Mouse (Mus musculus): ENCODE measurements around the gene Pdzrn3. TPM values are rescaled to one million over a fixed set of nuclear protein-coding genes. Genes with fewer than 3 reads are reported as not detected.

Pdzrn3 gene
- polyA plus RNA-seq, 1 experiment from 2014 or later: not detected

- H3K27ac ChIP-seq: no peak overlapping the region
- no peaks in the 10 kb centered on the region for H3K36me3 ChIP-seq (ENCODE audit: inconsistent target)
- no peak overlapping the region for H3K4me3 ChIP-seq (ENCODE audit: inconsistent target)
- WGBS (ENCODE audit: missing documents): 83% methylated on average over 13 of the region's 13 CpGs
- H3K79me2 ChIP-seq (ENCODE audit: inconsistent target): no peaks in the 10 kb centered on the region
Observed at GRCm38 (mm10) chr6:101278286-101278932, 99.3 kb downstream of the Pdzrn3 start.

- Histone ChIP-seq H3K36me3 (ENCODE audit: inconsistent target) (no peaks in the 10 kb centered on the region), H3K4me3 (ENCODE audit: inconsistent target) (no peak overlapping the region), H3K79me2 (ENCODE audit: inconsistent target) (no peaks in the 10 kb centered on the region), H3K27ac (no peak overlapping the region)
- WGBS (ENCODE audit: missing documents): 88% methylated on average over 8 of the region's 8 CpGs
Observed at GRCm38 (mm10) chr6:101276261-101276660, 101.4 kb downstream of the Pdzrn3 start.

GRCm38 (mm10) chr6:101275806-101276205, 101.9 kb downstream of the Pdzrn3 start:
- Histone ChIP-seq H3K27ac (no peak overlapping the region), H3K79me2 (ENCODE audit: inconsistent target) (no peaks in the 10 kb centered on the region), H3K36me3 (ENCODE audit: inconsistent target) (no peaks in the 10 kb centered on the region), H3K4me3 (ENCODE audit: inconsistent target) (no peak overlapping the region)
- 88% methylated on average over 3 of the region's 3 CpGs for WGBS (ENCODE audit: missing documents)

GRCm38 (mm10) chr6:101274846-101275245, 102.9 kb downstream of the Pdzrn3 start:
- Histone ChIP-seq H3K79me2 (ENCODE audit: inconsistent target) (no peaks in the 10 kb centered on the region), H3K36me3 (ENCODE audit: inconsistent target) (no peaks in the 10 kb centered on the region), H3K4me3 (ENCODE audit: inconsistent target) (no peak overlapping the region), H3K27ac (no peak overlapping the region)
- 92% methylated on average over 2 of the region's 2 CpGs for WGBS (ENCODE audit: missing documents)

DNA sequence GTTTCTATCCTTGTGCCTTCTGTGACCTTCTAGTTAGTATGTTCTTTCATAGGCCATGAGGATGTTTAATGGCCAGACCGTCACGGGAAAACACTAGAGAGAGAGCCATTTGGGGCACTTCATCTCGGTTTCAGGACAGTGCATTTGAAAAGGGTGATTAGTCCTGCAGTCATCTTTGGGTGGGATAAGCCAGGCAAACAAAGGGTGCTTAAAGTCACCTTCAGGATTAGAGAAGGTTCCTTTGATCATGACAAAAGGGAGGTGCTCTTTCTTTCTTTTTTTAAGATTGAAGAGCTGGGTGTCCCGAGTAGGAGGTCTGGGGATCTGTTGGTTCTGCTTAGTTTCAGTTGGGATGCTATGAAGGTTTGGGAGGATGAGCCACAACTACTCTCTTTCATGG, 105.4 kb downstream of the Pdzrn3 start:
- H3K4me3 ChIP-seq (ENCODE audit: inconsistent target): no peak overlapping the region
- 96% methylated on average over 4 of the region's 4 CpGs for WGBS (ENCODE audit: missing documents)
- no peaks in the 10 kb centered on the region for H3K36me3 ChIP-seq (ENCODE audit: inconsistent target)
- H3K79me2 ChIP-seq (ENCODE audit: inconsistent target): no peaks in the 10 kb centered on the region
- no peak overlapping the region for H3K27ac ChIP-seq

- Histone ChIP-seq H3K36me3 (ENCODE audit: inconsistent target) (no peaks in the 10 kb centered on the region), H3K4me3 (ENCODE audit: inconsistent target) (no peak overlapping the region), H3K79me2 (ENCODE audit: inconsistent target) (no peaks in the 10 kb centered on the region), H3K27ac (no peak overlapping the region)
- 97% methylated on average over 15 of the region's 15 CpGs for WGBS (ENCODE audit: missing documents)
Observed at GRCm38 (mm10) chr6:101271378-101272135, 106.1 kb downstream of the Pdzrn3 start.

- H3K36me3 ChIP-seq (ENCODE audit: inconsistent target): no peaks in the 10 kb centered on the region
- 64% methylated on average over 7 of the region's 7 CpGs for WGBS (ENCODE audit: missing documents)
- H3K79me2 ChIP-seq (ENCODE audit: inconsistent target): no peaks in the 10 kb centered on the region
- H3K27ac ChIP-seq: no peak overlapping the region
- H3K4me3 ChIP-seq (ENCODE audit: inconsistent target): no peak overlapping the region
Observed at GRCm38 (mm10) chr6:101270095-101270826, 107.4 kb downstream of the Pdzrn3 start.

DNA sequence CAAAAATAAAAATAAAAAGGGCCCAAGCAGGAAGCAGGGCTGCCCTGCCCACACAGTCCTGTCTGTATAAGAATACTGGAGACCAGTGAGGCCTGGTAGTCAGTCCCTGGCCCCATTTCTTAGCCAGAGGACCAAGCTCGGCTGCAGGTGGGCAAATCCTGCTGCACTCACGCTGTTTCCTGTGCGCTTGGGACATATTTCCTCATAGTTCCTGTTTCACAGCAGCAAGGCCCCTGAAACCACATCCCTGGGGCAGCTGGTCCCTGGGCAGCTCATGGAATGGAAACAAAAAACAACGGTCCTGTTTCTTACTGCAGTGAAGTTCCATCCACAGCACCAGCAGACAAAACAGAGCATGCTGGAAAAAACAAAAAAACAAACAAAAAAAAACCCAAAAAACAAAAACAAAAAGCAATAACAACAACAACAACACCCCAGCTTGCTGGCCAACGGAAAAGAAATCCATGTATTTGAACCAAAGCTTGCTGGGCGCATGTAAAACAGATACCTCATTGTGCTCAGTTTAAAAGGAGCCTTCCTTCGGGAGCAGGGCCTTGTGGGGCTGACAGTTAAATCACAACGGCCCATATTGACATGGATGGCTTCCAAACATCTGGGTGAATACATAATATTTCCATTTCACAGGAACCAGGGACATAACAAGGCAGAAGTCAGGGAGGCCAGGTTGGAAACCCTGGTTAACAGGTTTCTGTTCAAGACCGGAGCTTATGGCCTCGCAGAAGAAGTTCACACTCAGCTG, 108.2 kb downstream of the Pdzrn3 start:
- Histone ChIP-seq H3K4me3 (ENCODE audit: inconsistent target) (no peak overlapping the region), H3K79me2 (ENCODE audit: inconsistent target) (no peaks in the 10 kb centered on the region), H3K36me3 (ENCODE audit: inconsistent target) (no peaks in the 10 kb centered on the region), H3K27ac (no peak overlapping the region)
- 31% methylated on average over 10 of the region's 10 CpGs for WGBS (ENCODE audit: missing documents)

- H3K79me2 ChIP-seq (ENCODE audit: inconsistent target): no peaks in the 10 kb centered on the region
- H3K27ac ChIP-seq: no peak overlapping the region
- H3K4me3 ChIP-seq (ENCODE audit: inconsistent target): no peak overlapping the region
- no peaks in the 10 kb centered on the region for H3K36me3 ChIP-seq (ENCODE audit: inconsistent target)
- WGBS (ENCODE audit: missing documents): 100% methylated on average over 1 of the region's 1 CpGs
Observed at GRCm38 (mm10) chr6:101268266-101268665, 109.4 kb downstream of the Pdzrn3 start.

DNA sequence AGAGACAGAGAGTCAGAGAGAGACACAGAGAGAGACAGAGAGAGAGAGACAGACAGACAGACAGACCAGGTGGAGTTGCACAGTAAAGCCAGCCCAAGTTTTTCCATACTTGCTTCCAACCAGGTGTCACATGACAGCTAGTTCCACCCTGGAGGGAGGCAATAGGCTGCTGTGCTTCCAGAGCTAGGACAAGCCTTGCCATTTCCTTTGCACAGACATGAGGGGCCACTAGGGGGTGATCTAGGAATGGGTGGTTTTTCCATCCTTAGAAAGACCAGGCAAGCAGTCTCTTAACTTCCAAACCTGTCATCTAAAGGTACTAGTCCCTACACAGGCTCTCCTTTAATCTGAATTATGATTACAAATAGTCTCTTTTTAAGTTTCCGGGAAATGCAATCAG, 110.9 kb downstream of the Pdzrn3 start:
- H3K36me3 ChIP-seq (ENCODE audit: inconsistent target): no peaks in the 10 kb centered on the region
- no peak overlapping the region for H3K4me3 ChIP-seq (ENCODE audit: inconsistent target)
- WGBS (ENCODE audit: missing documents): 20% methylated on average over 1 of the region's 1 CpGs
- no peak overlapping the region for H3K27ac ChIP-seq
- H3K79me2 ChIP-seq (ENCODE audit: inconsistent target): no peaks in the 10 kb centered on the region

GRCm38 (mm10) chr6:101263544-101263943, 114.2 kb downstream of the Pdzrn3 start:
- Histone ChIP-seq H3K79me2 (ENCODE audit: inconsistent target) (no peaks in the 10 kb centered on the region), H3K4me3 (ENCODE audit: inconsistent target) (no peak overlapping the region), H3K27ac (no peak overlapping the region), H3K36me3 (ENCODE audit: inconsistent target) (no peaks in the 10 kb centered on the region)
- 91% methylated on average over 4 of the region's 4 CpGs for WGBS (ENCODE audit: missing documents)

GRCm38 (mm10) chr6:101261513-101261912, 116.2 kb downstream of the Pdzrn3 start:
- no peak overlapping the region for H3K27ac ChIP-seq
- H3K4me3 ChIP-seq (ENCODE audit: inconsistent target): no peak overlapping the region
- 8% methylated on average over 4 of the region's 4 CpGs for WGBS (ENCODE audit: missing documents)
- no peaks in the 10 kb centered on the region for H3K79me2 ChIP-seq (ENCODE audit: inconsistent target)
- H3K36me3 ChIP-seq (ENCODE audit: inconsistent target): no peaks in the 10 kb centered on the region

- 89% methylated on average over 5 of the region's 5 CpGs for WGBS (ENCODE audit: missing documents)
- no peaks in the 10 kb centered on the region for H3K36me3 ChIP-seq (ENCODE audit: inconsistent target)
- H3K79me2 ChIP-seq (ENCODE audit: inconsistent target): no peaks in the 10 kb centered on the region
- H3K27ac ChIP-seq: no peak overlapping the region
- no peak overlapping the region for H3K4me3 ChIP-seq (ENCODE audit: inconsistent target)
Observed at GRCm38 (mm10) chr6:101259411-101259810, 118.3 kb downstream of the Pdzrn3 start.

- H3K27ac ChIP-seq: no peak overlapping the region
- H3K4me3 ChIP-seq (ENCODE audit: inconsistent target): no peak overlapping the region
- 87% methylated on average over 6 of the region's 6 CpGs for WGBS (ENCODE audit: missing documents)
- no peaks in the 10 kb centered on the region for H3K79me2 ChIP-seq (ENCODE audit: inconsistent target)
- no peaks in the 10 kb centered on the region for H3K36me3 ChIP-seq (ENCODE audit: inconsistent target)
Observed at GRCm38 (mm10) chr6:101257418-101257817, 120.3 kb downstream of the Pdzrn3 start.
